Mouse (Mus musculus): ENCODE measurements around the gene Ndufb4. TPM values are rescaled to one million over a fixed set of nuclear protein-coding genes. Genes with fewer than 3 reads are reported as not detected.

The Ndufb4 gene
- total and polyA plus RNA-seq, 3 experiments: 162 to 216 (median 188) TPM

- Histone ChIP-seq H3K4me1 (ENCODE audit: control insufficient read depth, insufficient read depth, low read length) (no peaks in the 10 kb centered on the region), H3K27ac (no peak overlapping the region), H3K27me3 (ENCODE audit: control insufficient read depth, insufficient read depth, low read length) (no peaks in the 10 kb centered on the region), H3K79me2 (replicated peaks; ENCODE audit: control insufficient read depth, insufficient read depth, low read length) (no peaks in the 10 kb centered on the region), H3K4me3 (no peak overlapping the region), H3K36me3 (ENCODE audit: control insufficient read depth, insufficient read depth, low read length) (no peaks in the 10 kb centered on the region), H3K9ac (ENCODE audit: low read depth, low read length) (no peak overlapping the region)
- 75% methylated on average over 8 of the region's 8 CpGs for WGBS
- DNase-seq: no peak
- intact Hi-C loops (cut with DNase I): no loop called here
- TF ChIP-seq EP300 (IDR thresholded peaks at IDR 0.05; ENCODE audit: insufficient read depth, low read depth, low read length) (no peak), POLR2A (IDR thresholded peaks at IDR 0.05; ENCODE audit: insufficient read depth, low read depth, low read length) (no peak), CTCF (IDR thresholded peaks at IDR 0.05) (no peak)
These were observed 43.9 kb downstream of the Ndufb4 start for GRCm38 (mm10) chr16:37610333-37610732.

DNA sequence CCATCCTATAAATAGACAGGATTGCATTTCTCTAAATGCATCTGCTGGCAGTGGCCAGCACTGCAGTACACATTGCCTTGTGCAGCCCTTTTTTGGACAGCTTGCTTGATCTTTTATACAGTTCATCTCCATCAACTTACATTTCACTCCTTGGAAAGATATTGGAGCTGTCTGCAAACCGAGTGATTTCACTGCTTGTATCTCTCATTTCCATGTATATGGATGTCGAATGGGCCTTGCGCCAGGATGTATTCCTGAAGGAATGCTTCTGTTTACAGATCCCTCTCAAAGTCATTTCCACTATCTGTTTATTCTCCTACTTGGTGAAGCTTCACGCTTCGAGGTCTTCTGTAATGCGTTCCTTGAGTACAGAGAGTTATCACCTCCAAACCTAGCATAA is 50.0 kb downstream of the Ndufb4 start:
- WGBS: 69% methylated on average over 6 of the region's 6 CpGs
- TF ChIP-seq POLR2A (IDR thresholded peaks at IDR 0.05; ENCODE audit: insufficient read depth, low read depth, low read length): no peak
- no peak for TF ChIP-seq CTCF (IDR thresholded peaks at IDR 0.05)
- TF ChIP-seq EP300 (IDR thresholded peaks at IDR 0.05; ENCODE audit: insufficient read depth, low read depth, low read length): no peak
- Histone ChIP-seq H3K36me3 (ENCODE audit: control insufficient read depth, insufficient read depth, low read length) (no peaks in the 10 kb centered on the region), H3K27me3 (ENCODE audit: control insufficient read depth, insufficient read depth, low read length) (no peaks in the 10 kb centered on the region), H3K4me3 (no peak overlapping the region), H3K79me2 (replicated peaks; ENCODE audit: control insufficient read depth, insufficient read depth, low read length) (no peaks in the 10 kb centered on the region), H3K9ac (ENCODE audit: low read depth, low read length) (no peak overlapping the region), H3K27ac (no peak overlapping the region), H3K4me1 (ENCODE audit: control insufficient read depth, insufficient read depth, low read length) (no peaks in the 10 kb centered on the region)
- intact Hi-C loops (cut with DNase I): no loop called here
- no peak for DNase-seq

- Histone ChIP-seq H3K4me1 (ENCODE audit: control insufficient read depth, insufficient read depth, low read length) (no peaks in the 10 kb centered on the region), H3K36me3 (ENCODE audit: control insufficient read depth, insufficient read depth, low read length) (no peaks in the 10 kb centered on the region), H3K4me3 (no peak overlapping the region), H3K27me3 (ENCODE audit: control insufficient read depth, insufficient read depth, low read length) (no peaks in the 10 kb centered on the region), H3K27ac (no peak overlapping the region), H3K79me2 (replicated peaks; ENCODE audit: control insufficient read depth, insufficient read depth, low read length) (no peaks in the 10 kb centered on the region), H3K9ac (ENCODE audit: low read depth, low read length) (no peak overlapping the region)
- no peak for DNase-seq
- 78% methylated on average over 1 of the region's 1 CpGs for WGBS
- TF ChIP-seq EP300 (IDR thresholded peaks at IDR 0.05; ENCODE audit: insufficient read depth, low read depth, low read length) (no peak), CTCF (IDR thresholded peaks at IDR 0.05) (no peak), POLR2A (IDR thresholded peaks at IDR 0.05; ENCODE audit: insufficient read depth, low read depth, low read length) (no peak)
- intact Hi-C loops (cut with DNase I): no loop called here
These were observed 50.8 kb downstream of the Ndufb4 start for GRCm38 (mm10) chr16:37603431-37603830.

DNA sequence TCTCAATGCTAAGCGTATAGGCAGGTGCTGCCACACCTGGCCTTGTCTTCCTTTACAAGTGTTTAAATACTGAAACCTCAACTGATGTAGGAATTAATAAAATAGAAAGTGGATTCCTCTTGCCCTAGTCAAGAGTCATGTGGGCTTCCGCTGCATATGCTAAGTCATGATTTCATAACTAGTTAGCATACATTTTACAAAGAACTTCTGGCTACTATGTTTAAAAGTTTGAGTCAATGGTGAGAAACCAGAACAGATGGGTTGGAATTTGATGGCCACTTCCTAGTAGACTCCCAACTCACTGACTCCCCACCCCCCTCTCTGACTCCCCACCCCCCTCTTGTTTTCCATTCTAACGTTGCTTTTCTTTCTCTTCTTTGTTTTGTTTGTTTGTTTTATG is 54.9 kb downstream of the Ndufb4 start:
- no peak overlapping the region for H3K9ac ChIP-seq (ENCODE audit: low read depth, low read length)
- no peak for DNase-seq
- H3K79me2 ChIP-seq (replicated peaks; ENCODE audit: control insufficient read depth, insufficient read depth, low read length): no peaks in the 10 kb centered on the region
- H3K27me3 ChIP-seq (ENCODE audit: control insufficient read depth, insufficient read depth, low read length): no peaks in the 10 kb centered on the region
- H3K27ac ChIP-seq: no peak overlapping the region
- 68% methylated on average over 3 of the region's 3 CpGs for WGBS
- H3K4me3 ChIP-seq: no peak overlapping the region
- H3K4me1 ChIP-seq (ENCODE audit: control insufficient read depth, insufficient read depth, low read length): no peaks in the 10 kb centered on the region
- intact Hi-C loops (cut with DNase I): no loop called here
- TF ChIP-seq CTCF (IDR thresholded peaks at IDR 0.05) (no peak), EP300 (IDR thresholded peaks at IDR 0.05; ENCODE audit: insufficient read depth, low read depth, low read length) (no peak), POLR2A (IDR thresholded peaks at IDR 0.05; ENCODE audit: insufficient read depth, low read depth, low read length) (no peak)
- H3K36me3 ChIP-seq (ENCODE audit: control insufficient read depth, insufficient read depth, low read length): no peaks in the 10 kb centered on the region

DNA sequence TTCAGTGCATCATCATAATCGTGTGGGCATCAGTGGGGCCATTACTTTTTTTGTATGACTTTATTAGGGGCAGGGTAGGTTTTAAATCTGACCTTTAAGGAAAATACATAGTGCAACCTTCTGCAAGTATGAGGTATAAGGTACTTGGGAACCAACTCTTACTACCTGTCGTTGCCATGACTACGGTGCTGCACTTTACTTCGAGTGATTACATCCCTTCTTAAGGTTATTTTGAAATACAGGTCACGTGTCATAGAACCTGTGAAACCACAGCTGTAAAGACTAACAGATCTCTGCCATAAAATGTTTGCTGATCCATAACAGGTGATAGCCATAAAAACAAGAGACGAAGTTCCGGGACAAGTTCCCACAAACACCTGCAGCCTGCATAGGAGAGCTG is 55.8 kb downstream of the Ndufb4 start:
- Histone ChIP-seq H3K4me3 (no peak overlapping the region), H3K36me3 (ENCODE audit: control insufficient read depth, insufficient read depth, low read length) (no peaks in the 10 kb centered on the region), H3K27ac (no peak overlapping the region), H3K4me1 (ENCODE audit: control insufficient read depth, insufficient read depth, low read length) (no peaks in the 10 kb centered on the region), H3K79me2 (replicated peaks; ENCODE audit: control insufficient read depth, insufficient read depth, low read length) (no peaks in the 10 kb centered on the region), H3K9ac (ENCODE audit: low read depth, low read length) (no peak overlapping the region), H3K27me3 (ENCODE audit: control insufficient read depth, insufficient read depth, low read length) (no peaks in the 10 kb centered on the region)
- TF ChIP-seq POLR2A (IDR thresholded peaks at IDR 0.05; ENCODE audit: insufficient read depth, low read depth, low read length): no peak
- DNase-seq: no peak
- intact Hi-C loops (cut with DNase I): no loop called here
- 94% methylated on average over 7 of the region's 7 CpGs for WGBS

- Histone ChIP-seq H3K27me3 (ENCODE audit: control insufficient read depth, insufficient read depth, low read length) (no peaks in the 10 kb centered on the region), H3K79me2 (replicated peaks; ENCODE audit: control insufficient read depth, insufficient read depth, low read length) (no peaks in the 10 kb centered on the region), H3K36me3 (ENCODE audit: control insufficient read depth, insufficient read depth, low read length) (no peaks in the 10 kb centered on the region), H3K4me1 (ENCODE audit: control insufficient read depth, insufficient read depth, low read length) (no peaks in the 10 kb centered on the region), H3K27ac (no peak overlapping the region), H3K4me3 (no peak overlapping the region), H3K9ac (ENCODE audit: low read depth, low read length) (no peak overlapping the region)
- WGBS: 62% methylated on average over 5 of the region's 5 CpGs
- intact Hi-C loops (cut with DNase I): no loop called here
- TF ChIP-seq POLR2A (IDR thresholded peaks at IDR 0.05; ENCODE audit: insufficient read depth, low read depth, low read length) (no peak), CTCF (IDR thresholded peaks at IDR 0.05) (no peak), EP300 (IDR thresholded peaks at IDR 0.05; ENCODE audit: insufficient read depth, low read depth, low read length) (no peak)
- no peak for DNase-seq
These were observed 56.8 kb downstream of the Ndufb4 start for GRCm38 (mm10) chr16:37597412-37597811.

Other genes with a start within 250 kb of the Ndufb4 start
- gene Gtf2e1, start 114.7 kb downstream of the Ndufb4 start, total RNA-seq (2021): 1 to 10 TPM; 6.4 to 6.6 TPM
- gene Gtf2e1, start 114.7 kb downstream of the Ndufb4 start, polyA plus RNA-seq (2012; rRNA removed): 3.3 and 6.3 TPM in 2 replicates
- gene Rabl3, start 114.6 kb downstream of the Ndufb4 start, total RNA-seq (2021): 1 to 10 TPM; 6.7 to 6.8 TPM
- 3.0 and 6.1 TPM in 2 replicates for gene Rabl3, start 114.6 kb downstream of the Ndufb4 start, polyA plus RNA-seq (2012; rRNA removed)
- gene Hgd, start 74.3 kb downstream of the Ndufb4 start, total RNA-seq (2021): not detected
- gene Hgd, start 74.3 kb downstream of the Ndufb4 start, polyA plus RNA-seq (2012; rRNA removed): 0.08 and 0.38 TPM in 2 replicates
- 10 to 100 TPM; 43.6 to 57.6 TPM for gene Fstl1, start 122.4 kb upstream of the Ndufb4 start, total RNA-seq (2021)
- 39.7 and 68.4 TPM in 2 replicates for gene Fstl1, start 122.4 kb upstream of the Ndufb4 start, polyA plus RNA-seq (2012; rRNA removed)
- gene Gm36028, start 206.7 kb upstream of the Ndufb4 start, total RNA-seq (2021): 1 to 10 TPM; 1.0 TPM
- gene Gm36028, start 206.7 kb upstream of the Ndufb4 start, polyA plus RNA-seq (2012; rRNA removed): 0.10 and 0.35 TPM in 2 replicates
- gene Lrrc58, start 213.9 kb upstream of the Ndufb4 start, total RNA-seq (2021): 10 to 100 TPM; 64.4 to 83.5 TPM
- 11.8 and 21.1 TPM in 2 replicates for gene Lrrc58, start 213.9 kb upstream of the Ndufb4 start, polyA plus RNA-seq (2012; rRNA removed)

Measured in heart, adult 2 months (tissue).